Mouse (Mus musculus) neural tube, embryonic 15.5 days (tissue): ENCODE measurements at regions not wholly inside any gene's neighbourhood (a gene's known extent, or its start where the extent isn't known, plus 50 kb on each side); places are given as distances from the start of the nearest gene placed in this dataset.

ENCODE experiments used
- ATAC-seq: fragments of 200-750 bp; cut with Nextera tagmentation; 2 replicates; pipeline ENCODE4 v1.8.0; 2017; ENCODE audit warnings: mild to moderate bottlenecking, moderate TSS enrichment, moderate library complexity; ENCODE audit not compliant: low FRiP score
- H3K27ac ChIP-seq: fragments of 300-500 bp; sonication (generic); replicated peaks from 2 replicates; pipeline ENCODE4 v1.5.1; 2015; ENCODE audit warnings: mild to moderate bottlenecking, inconsistent platforms
- H3K27me3 ChIP-seq: fragments of 300-500 bp; sonication (generic); replicated peaks from 2 replicates; pipeline ENCODE4 v1.6.1; 2015; ENCODE audit warnings: inconsistent platforms
- H3K36me3 ChIP-seq: fragments of 300-500 bp; sonication (generic); 2 replicates; pipeline ENCODE4 v1.6.1; 2015; ENCODE audit warnings: inconsistent platforms
- H3K4me1 ChIP-seq: fragments of 300-500 bp; sonication (generic); 2 replicates; pipeline ENCODE4 v1.6.1; 2015; ENCODE audit warnings: inconsistent platforms
- H3K4me2 ChIP-seq: fragments of 300-500 bp; sonication (generic); 2 replicates; pipeline ENCODE4 v1.6.1; 2015; ENCODE audit warnings: inconsistent platforms, mild to moderate bottlenecking, moderate library complexity
- H3K4me3 ChIP-seq: fragments of 300-500 bp; sonication (generic); replicated peaks from 2 replicates; pipeline ENCODE4 v1.5.1; 2015; ENCODE audit warnings: mild to moderate bottlenecking, inconsistent platforms
- H3K9ac ChIP-seq: fragments of 300-500 bp; sonication (generic); replicated peaks from 2 replicates; pipeline ENCODE4 v1.6.1; 2015; ENCODE audit warnings: mild to moderate bottlenecking, inconsistent platforms
- H3K9me3 ChIP-seq: fragments of 300-500 bp; sonication (generic); replicated peaks from 2 replicates; pipeline ENCODE4 v1.6.1; 2016; ENCODE audit warnings: inconsistent platforms
- WGBS: fragments of 180-500 bp; shearing (Covaris S2); methylation state at CpG from one replicate; pipeline ENCODE4 v1.1.7; 2015; ENCODE audit warnings: mixed read lengths; 5-methylcytosine and 5-hydroxymethylcytosine counted together

- H3K9ac ChIP-seq = no peak overlapping the region
- no peak overlapping the region for H3K4me2 ChIP-seq
- no peaks in the 10 kb centered on the region for H3K27me3 ChIP-seq
- no peaks in the 10 kb centered on the region for H3K36me3 ChIP-seq
- H3K27ac ChIP-seq = no peak overlapping the region
- H3K4me1 ChIP-seq = no peaks in the 10 kb centered on the region
- no peak overlapping the region for H3K4me3 ChIP-seq
- no peaks in the 10 kb centered on the region for H3K9me3 ChIP-seq
- no peak for ATAC-seq
- WGBS = 50% methylated on average over 3 of the region's 3 CpGs
Observed at GRCm38 (mm10) chr19:20035223-20035622, 355.5 kb downstream of the Anxa1 start.

GRCm38 (mm10) chr19:20027667-20028282, 363.0 kb downstream of the Anxa1 start:
- 34% methylated on average over 11 of the region's 11 CpGs for WGBS
- ATAC-seq = no peak
- Histone ChIP-seq H3K27ac (no peak overlapping the region), H3K9ac (no peak overlapping the region), H3K4me1 (0 out of 2 replicates have a peak, but pooled peaks cover 5% of the 10 kb centered on the region), H3K4me2 (peak overlapping the region; percentile 22), H3K9me3 (no peaks in the 10 kb centered on the region), H3K27me3 (no peaks in the 10 kb centered on the region), H3K36me3 (no peaks in the 10 kb centered on the region), H3K4me3 (no peak overlapping the region)

GRCm38 (mm10) chr19:20014114-20014513, 376.6 kb downstream of the Anxa1 start:
- WGBS = 35% methylated on average over 4 of the region's 4 CpGs
- H3K27ac ChIP-seq = no peak overlapping the region

GRCm38 (mm10) chr19:20009801-20010441, 380.8 kb downstream of the Anxa1 start:
- H3K4me3 ChIP-seq = peak overlapping the region; percentile 13; the same call in 1 of the 2 replicates
- H3K9me3 ChIP-seq = no peaks in the 10 kb centered on the region
- peak overlapping the region; percentile 44 for H3K4me2 ChIP-seq
- WGBS = 41% methylated on average over 12 of the region's 12 CpGs
- H3K36me3 ChIP-seq = no peaks in the 10 kb centered on the region
- H3K9ac ChIP-seq = no peak overlapping the region
- H3K27me3 ChIP-seq = no peaks in the 10 kb centered on the region
- ATAC-seq = peak; percentile 83; the same call in 1 of the 2 replicates
- H3K27ac ChIP-seq = no peak overlapping the region
- H3K4me1 ChIP-seq = peaks cover 11% of the 10 kb centered on the region

More at GRCm38 (mm10) chr19:20014114-20014513, 376.6 kb downstream of the Anxa1 start:
- H3K4me1 ChIP-seq = peaks cover 11% of the 10 kb centered on the region
- H3K9me3 ChIP-seq = no peaks in the 10 kb centered on the region
- H3K36me3 ChIP-seq = no peaks in the 10 kb centered on the region
- ATAC-seq = no peak
- no peak overlapping the region for H3K4me2 ChIP-seq
- H3K9ac ChIP-seq = no peak overlapping the region
- no peaks in the 10 kb centered on the region for H3K27me3 ChIP-seq
- no peak overlapping the region for H3K4me3 ChIP-seq

GRCm38 (mm10) chr19:20005932-20006625, 384.7 kb downstream of the Anxa1 start:
- Histone ChIP-seq H3K27ac (no peak overlapping the region), H3K9ac (no peak overlapping the region), H3K27me3 (no peaks in the 10 kb centered on the region), H3K4me2 (no peak overlapping the region), H3K36me3 (no peaks in the 10 kb centered on the region), H3K4me3 (no peak overlapping the region), H3K4me1 (peaks cover 8% of the 10 kb centered on the region; the same call in 1 of the 2 replicates), H3K9me3 (no peaks in the 10 kb centered on the region)
- ATAC-seq = no peak
- 38% methylated on average over 4 of the region's 4 CpGs for WGBS

- H3K4me3 ChIP-seq = no peak overlapping the region
- H3K4me1 ChIP-seq = no peaks in the 10 kb centered on the region
- no peaks in the 10 kb centered on the region for H3K9me3 ChIP-seq
- ATAC-seq = no peak
- no peaks in the 10 kb centered on the region for H3K27me3 ChIP-seq
- H3K9ac ChIP-seq = no peak overlapping the region
- H3K4me2 ChIP-seq = no peak overlapping the region
- H3K27ac ChIP-seq = no peak overlapping the region
- H3K36me3 ChIP-seq = no peaks in the 10 kb centered on the region
- WGBS = 89% methylated on average over 1 of the region's 1 CpGs
Observed at GRCm38 (mm10) chr19:19987255-19987654, 403.5 kb downstream of the Anxa1 start.

- H3K4me1 ChIP-seq = peaks cover 3% of the 10 kb centered on the region; the same call in 1 of the 2 replicates
- no peaks in the 10 kb centered on the region for H3K27me3 ChIP-seq
- H3K4me3 ChIP-seq = no peak overlapping the region
- no peaks in the 10 kb centered on the region for H3K36me3 ChIP-seq
- 66% methylated on average over 6 of the region's 6 CpGs for WGBS
- H3K4me2 ChIP-seq = no peak overlapping the region
- no peak overlapping the region for H3K27ac ChIP-seq
- ATAC-seq = no peak
- no peak overlapping the region for H3K9ac ChIP-seq
- H3K9me3 ChIP-seq = no peaks in the 10 kb centered on the region
Observed at GRCm38 (mm10) chr19:19978816-19979215, 411.9 kb downstream of the Anxa1 start.

GRCm38 (mm10) chr19:19977609-19978259, 413.0 kb downstream of the Anxa1 start:
- Histone ChIP-seq H3K27ac (no peak overlapping the region), H3K9me3 (no peaks in the 10 kb centered on the region), H3K4me2 (peak overlapping the region; percentile 20; the same call in 1 of the 2 replicates), H3K27me3 (no peaks in the 10 kb centered on the region), H3K9ac (no peak overlapping the region), H3K4me1 (peaks cover 3% of the 10 kb centered on the region; the same call in 1 of the 2 replicates), H3K4me3 (no peak overlapping the region), H3K36me3 (no peaks in the 10 kb centered on the region)
- WGBS = 41% methylated on average over 9 of the region's 9 CpGs
- ATAC-seq = no peak; the same call in 1 of the 2 replicates

GRCm38 (mm10) chr19:19976776-19977175, 414.0 kb downstream of the Anxa1 start:
- no peaks in the 10 kb centered on the region for H3K36me3 ChIP-seq
- no peak overlapping the region for H3K4me2 ChIP-seq
- no peak for ATAC-seq
- peaks cover 3% of the 10 kb centered on the region; the same call in 1 of the 2 replicates for H3K4me1 ChIP-seq
- 70% methylated on average over 2 of the region's 2 CpGs for WGBS
- H3K4me3 ChIP-seq = no peak overlapping the region
- H3K27ac ChIP-seq = no peak overlapping the region
- no peaks in the 10 kb centered on the region for H3K9me3 ChIP-seq
- H3K27me3 ChIP-seq = no peaks in the 10 kb centered on the region
- no peak overlapping the region for H3K9ac ChIP-seq

- ATAC-seq = no peak
- WGBS = 84% methylated on average over 3 of the region's 3 CpGs
- no peaks in the 10 kb centered on the region for H3K9me3 ChIP-seq
Observed at GRCm38 (mm10) chr19:19969780-19970512, 420.8 kb downstream of the Anxa1 start.

GRCm38 (mm10) chr19:19969335-19969734, 421.4 kb downstream of the Anxa1 start:
- Histone ChIP-seq H3K27ac (no peak overlapping the region), H3K27me3 (no peaks in the 10 kb centered on the region), H3K4me2 (no peak overlapping the region), H3K4me3 (no peak overlapping the region), H3K9me3 (no peaks in the 10 kb centered on the region), H3K36me3 (no peaks in the 10 kb centered on the region), H3K4me1 (no peaks in the 10 kb centered on the region), H3K9ac (no peak overlapping the region)
- no peak for ATAC-seq
- WGBS = 85% methylated on average over 5 of the region's 5 CpGs

More at GRCm38 (mm10) chr19:19969780-19970512, 420.8 kb downstream of the Anxa1 start:
- Histone ChIP-seq H3K36me3 (no peaks in the 10 kb centered on the region), H3K4me2 (no peak overlapping the region), H3K4me1 (no peaks in the 10 kb centered on the region), H3K9ac (no peak overlapping the region), H3K27me3 (no peaks in the 10 kb centered on the region), H3K27ac (no peak overlapping the region), H3K4me3 (no peak overlapping the region)
